Mouse (Mus musculus) heart, postnatal 0 days (tissue): ENCODE measurements around the gene Gm29427.

Source experiments
- CTCF ChIP-seq: IDR thresholded peaks from 2 replicates; pipeline ENCODE4 v1.5.1; 2016; ENCODE audit warnings: antibody characterized with exemption, control low read depth, low read depth
- EP300 ChIP-seq: IDR thresholded peaks from 2 replicates; pipeline ENCODE4 v1.6.1; 2016; ENCODE audit warnings: antibody characterized with exemption, low read depth

DNA sequence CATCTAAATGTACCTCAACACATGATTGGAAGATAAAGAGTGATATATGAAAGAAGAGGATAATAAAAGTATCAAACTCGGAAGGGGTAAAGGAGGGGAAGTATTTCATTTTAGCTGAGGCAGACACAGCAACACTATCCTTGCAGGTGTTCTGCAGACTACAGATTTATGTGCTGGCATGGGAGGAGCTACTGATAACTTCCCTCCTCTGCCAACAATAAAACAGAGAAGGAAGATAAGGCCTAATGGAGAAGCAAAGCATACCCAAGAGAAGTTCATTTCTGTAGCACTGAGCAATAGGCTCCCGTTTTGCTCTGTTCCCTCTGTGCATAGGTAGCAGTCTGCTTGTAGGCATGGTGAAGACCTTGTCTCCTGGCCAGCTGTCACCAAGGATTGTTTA, 34.5 kb downstream of the Gm29427 start:
- TF ChIP-seq CTCF (no peak), EP300 (no peak)
